Mouse (Mus musculus) lung, embryonic 16.5 days (tissue): Measurements from ENCODE around the gene Kcnj10. TPM values are rescaled to one million over a fixed set of nuclear protein-coding genes. Genes with fewer than 3 reads are reported as not detected.

Source experiments
- ATAC-seq: fragments of 200-750 bp; cut with Nextera tagmentation; 2 replicates; pipeline ENCODE4 v1.8.0; 2017; ENCODE audit warnings: low read depth, mild to moderate bottlenecking, moderate library complexity
- H3K27ac ChIP-seq: fragments of 300-500 bp; sonication (generic); 2 replicates; pipeline ENCODE4 v1.5.1; 2014; ENCODE audit warnings: mild to moderate bottlenecking, control low read depth, low read length
- H3K27me3 ChIP-seq: fragments of 300-500 bp; sonication (generic); 2 replicates; pipeline ENCODE4 v1.6.1; 2014; ENCODE audit warnings: low read depth, low read length, mixed read lengths; ENCODE audit not compliant: control insufficient read depth, insufficient read depth
- H3K36me3 ChIP-seq: fragments of 300-500 bp; sonication (generic); 2 replicates; pipeline ENCODE4 v1.6.1; 2014; ENCODE audit warnings: low read length; ENCODE audit not compliant: control insufficient read depth, insufficient read depth
- H3K4me1 ChIP-seq: fragments of 300-500 bp; sonication (generic); replicated peaks from 2 replicates; pipeline ENCODE4 v1.6.1; 2014; ENCODE audit warnings: low read length, mixed read lengths; ENCODE audit not compliant: control insufficient read depth, insufficient read depth
- H3K4me2 ChIP-seq: fragments of 300-500 bp; sonication (generic); 2 replicates; pipeline ENCODE4 v1.6.1; 2014; ENCODE audit warnings: low read depth, low read length, control low read depth
- H3K4me3 ChIP-seq: fragments of 300-500 bp; sonication (generic); 2 replicates; pipeline ENCODE4 v1.5.1; 2014; ENCODE audit warnings: mild to moderate bottlenecking, low read length, control low read depth
- H3K9ac ChIP-seq: fragments of 300-500 bp; sonication (generic); 2 replicates; pipeline ENCODE4 v1.6.1; 2014; ENCODE audit warnings: low read length, control low read depth
- H3K9me3 ChIP-seq: fragments of 300-500 bp; sonication (generic); 2 replicates; pipeline ENCODE4 v1.6.1; 2016; ENCODE audit warnings: low read length; ENCODE audit not compliant: control insufficient read depth
- WGBS: fragments of 180-500 bp; shearing (Covaris S2); extraction: QIAGEN DNeasy Blood & Tissue Kit; methylation state at CpG from one replicate; pipeline ENCODE4 v1.1.7; 2014; 5-methylcytosine and 5-hydroxymethylcytosine counted together
- polyA plus RNA-seq: library from polyadenylated mRNA; unstranded; fragments of >200 nt; fragmentation: Nextera tagmentation; extraction: Ambion mirVana; gene quantifications from 2 replicates; pipeline ENCODE4 v1.2.1, GENCODE M21; 2015

Kcnj10 gene
- polyA plus RNA-seq, 1 experiment from 2014 or later, result 0.20 TPM

DNA sequence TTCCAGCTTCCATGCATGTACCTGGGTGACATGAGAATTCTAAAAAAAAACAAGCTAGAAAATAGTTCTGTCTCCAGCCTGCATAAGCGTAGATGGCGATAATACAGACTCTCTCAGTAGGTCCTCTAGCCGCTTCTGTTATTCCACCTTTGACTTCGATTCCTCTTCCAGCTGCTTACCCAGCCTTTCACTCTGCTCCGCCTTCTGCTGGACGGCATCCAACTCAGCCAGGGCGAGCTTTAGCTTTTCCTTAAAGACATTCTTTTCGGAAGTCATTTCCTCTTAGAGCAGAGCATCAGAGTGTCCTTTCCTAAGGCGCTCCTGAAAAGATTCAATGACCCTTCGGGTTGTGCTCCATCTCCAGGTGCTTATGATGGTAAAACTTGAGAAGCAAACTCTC is 39.1 kb downstream of the Kcnj10 start:
- ATAC-seq, result no peak
- Histone ChIP-seq H3K27ac (no peak overlapping the region), H3K36me3 (peaks cover 14% of the 10 kb centered on the region), H3K4me3 (peak overlapping the region; percentile 4; the same call in 1 of the 2 replicates), H3K4me2 (peak overlapping the region; percentile 15; the same call in 1 of the 2 replicates), H3K27me3 (no peaks in the 10 kb centered on the region), H3K4me1 (peaks cover 26% of the 10 kb centered on the region), H3K9me3 (no peaks in the 10 kb centered on the region), H3K9ac (peak overlapping the region; percentile 25; the same call in 1 of the 2 replicates)
- 46% methylated on average over 10 of the region's 10 CpGs for WGBS

DNA sequence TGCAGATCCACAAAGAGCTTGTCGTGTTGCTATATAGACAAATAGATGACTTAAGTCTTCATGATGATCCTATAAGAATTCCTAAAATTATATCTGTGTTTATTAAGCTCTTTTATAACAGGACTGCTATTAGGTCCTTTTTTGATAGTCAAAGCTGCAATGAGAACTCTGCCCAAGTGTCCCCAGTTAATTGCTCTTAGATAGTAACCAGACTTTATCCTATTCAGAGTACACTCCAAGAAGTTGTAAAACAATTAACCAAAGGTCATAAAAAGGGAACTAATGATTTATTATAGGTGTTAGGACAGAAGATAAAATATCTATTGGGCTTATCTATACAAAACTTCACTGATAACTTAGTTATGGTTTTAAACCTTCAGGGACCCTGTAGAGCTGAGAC is 41.1 kb downstream of the Kcnj10 start:
- Histone ChIP-seq H3K9me3 (no peaks in the 10 kb centered on the region), H3K4me1 (peaks cover 21% of the 10 kb centered on the region), H3K9ac (no peak overlapping the region), H3K27me3 (no peaks in the 10 kb centered on the region), H3K4me3 (no peak overlapping the region), H3K36me3 (peaks cover 14% of the 10 kb centered on the region), H3K27ac (no peak overlapping the region), H3K4me2 (no peak overlapping the region)
- no peak for ATAC-seq
- WGBS, result 98% methylated on average over 1 of the region's 1 CpGs

DNA sequence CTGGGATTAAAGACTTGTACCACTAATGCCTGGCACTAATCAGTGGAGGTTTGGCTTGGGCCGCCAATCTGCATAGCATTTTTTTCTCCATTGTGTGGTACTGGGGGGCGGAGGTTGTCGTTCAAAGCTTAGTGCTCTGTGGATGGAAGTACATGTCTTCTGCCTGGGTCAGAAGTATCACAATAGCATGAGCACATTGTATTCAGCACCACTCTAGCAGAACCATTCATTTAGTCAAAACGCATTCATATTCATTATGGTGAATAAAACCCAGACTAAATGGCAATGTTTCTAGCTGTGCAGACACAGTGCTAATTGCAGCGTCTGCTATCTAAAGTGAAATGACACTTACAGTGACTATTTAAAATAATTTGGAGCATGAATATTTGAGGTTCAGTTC is 46.2 kb downstream of the Kcnj10 start:
- H3K9ac ChIP-seq, result no peak overlapping the region
- peaks cover 6% of the 10 kb centered on the region for H3K4me1 ChIP-seq
- WGBS, result 83% methylated on average over 5 of the region's 5 CpGs
- H3K27ac ChIP-seq, result no peak overlapping the region
- H3K4me3 ChIP-seq, result no peak overlapping the region
- no peaks in the 10 kb centered on the region for H3K27me3 ChIP-seq
- peaks cover 4% of the 10 kb centered on the region; the same call in 1 of the 2 replicates for H3K36me3 ChIP-seq
- H3K9me3 ChIP-seq, result no peaks in the 10 kb centered on the region
- no peak for ATAC-seq
- H3K4me2 ChIP-seq, result no peak overlapping the region

DNA sequence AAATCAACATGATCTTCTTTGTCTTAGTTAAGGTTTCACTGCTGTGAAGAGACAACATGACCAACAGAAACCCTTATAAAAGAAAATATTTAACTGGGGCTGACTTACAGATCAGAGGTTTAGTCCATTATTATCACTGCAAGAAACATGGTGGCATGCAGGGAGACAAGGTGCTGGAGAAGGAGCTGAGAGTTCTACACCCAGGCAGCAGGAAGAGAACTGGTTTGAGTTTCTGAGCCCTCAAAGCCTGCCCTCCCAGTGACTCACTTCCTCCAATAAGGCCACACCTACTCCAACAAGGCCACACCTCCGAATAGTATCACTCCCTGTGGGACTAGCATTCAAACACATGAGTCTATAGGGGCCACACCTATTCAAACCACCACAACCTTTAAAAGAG is 49.8 kb downstream of the Kcnj10 start:
- WGBS, result 55% methylated on average over 1 of the region's 1 CpGs
- Histone ChIP-seq H3K36me3 (no peaks in the 10 kb centered on the region), H3K27me3 (no peaks in the 10 kb centered on the region), H3K4me1 (peaks cover 6% of the 10 kb centered on the region), H3K4me3 (no peak overlapping the region), H3K9me3 (no peaks in the 10 kb centered on the region), H3K27ac (no peak overlapping the region), H3K9ac (no peak overlapping the region), H3K4me2 (no peak overlapping the region)
- ATAC-seq, result no peak

DNA sequence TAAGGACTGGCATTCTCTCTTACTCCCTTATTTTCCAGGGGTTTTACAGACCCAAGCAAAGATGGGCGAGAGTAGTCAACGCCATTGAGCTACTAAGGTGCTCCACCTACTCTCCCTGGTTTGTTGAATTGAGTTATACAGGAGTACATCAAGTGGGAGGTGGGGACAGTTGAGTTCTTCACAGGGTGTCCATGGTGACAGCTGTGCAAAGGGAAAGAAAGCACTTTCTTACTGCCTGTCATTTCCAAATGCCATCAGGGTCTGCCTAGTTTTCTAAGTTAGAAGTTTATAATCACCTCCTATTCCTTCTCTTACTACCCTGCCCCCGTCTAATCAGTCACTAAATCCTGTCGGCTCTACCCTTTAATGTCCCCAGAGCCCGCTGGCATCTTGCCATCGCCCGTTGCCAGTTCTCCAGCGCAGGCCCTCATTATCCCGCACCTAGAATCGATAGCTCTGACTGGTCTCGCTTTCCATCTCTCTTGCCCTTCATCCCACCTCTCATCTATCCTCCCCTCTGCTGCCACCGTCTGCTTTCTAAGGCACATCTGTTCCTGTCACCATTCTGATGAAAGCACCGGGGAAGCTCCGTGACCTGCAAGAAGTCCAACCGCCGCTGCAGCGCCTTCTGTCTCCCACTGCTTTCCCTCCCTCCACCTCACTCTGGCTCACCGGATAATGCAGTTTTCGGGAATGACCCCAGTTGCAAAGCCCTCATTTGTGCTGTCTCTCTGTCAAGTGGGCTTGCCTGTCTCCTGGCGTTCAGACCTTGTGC is 51.0 kb downstream of the Kcnj10 start:
- H3K4me3 ChIP-seq, result 0 out of 2 replicates have a peak overlapping the region, but pooled peaks have one; percentile 1
- WGBS, result 14% methylated on average over 20 of the region's 20 CpGs
- no peaks in the 10 kb centered on the region for H3K27me3 ChIP-seq
- no peak for ATAC-seq
- no peaks in the 10 kb centered on the region for H3K36me3 ChIP-seq
- peaks cover 7% of the 10 kb centered on the region for H3K4me1 ChIP-seq
- H3K9me3 ChIP-seq, result no peaks in the 10 kb centered on the region
- H3K9ac ChIP-seq, result no peak overlapping the region
- peak overlapping the region; percentile 38 for H3K4me2 ChIP-seq
- no peak overlapping the region for H3K27ac ChIP-seq

DNA sequence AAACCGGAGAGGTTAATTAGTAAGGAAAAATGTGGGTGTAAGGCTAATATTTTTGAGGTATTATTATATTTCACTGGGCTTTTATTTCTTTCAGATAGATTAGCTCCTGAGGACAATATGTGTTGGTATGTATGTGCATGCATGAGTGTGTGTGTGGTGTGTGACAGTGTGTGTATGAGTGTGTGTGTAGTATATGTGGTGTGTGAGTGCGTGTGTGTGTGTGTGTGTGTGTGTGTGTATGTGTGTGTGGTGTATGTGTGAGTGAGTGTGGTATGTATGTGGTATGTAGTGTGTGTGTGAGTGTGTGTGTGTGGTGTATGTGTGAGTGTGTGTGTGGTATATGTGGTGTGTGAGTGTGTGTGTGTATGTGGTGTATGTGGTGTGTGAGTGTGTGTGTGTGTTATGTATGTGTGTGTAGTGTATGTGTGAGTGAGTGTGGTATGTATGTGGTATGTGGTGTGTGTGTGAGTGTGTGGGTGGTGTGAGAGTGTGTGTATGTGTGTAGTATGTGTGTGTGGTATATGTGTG is 51.7 kb downstream of the Kcnj10 start:
- H3K9ac ChIP-seq, result no peak overlapping the region
- H3K4me1 ChIP-seq, result peaks cover 10% of the 10 kb centered on the region
- no peak for ATAC-seq
- no peaks in the 10 kb centered on the region for H3K27me3 ChIP-seq
- 75% methylated on average over 2 of the region's 2 CpGs for WGBS
- H3K9me3 ChIP-seq, result no peaks in the 10 kb centered on the region
- H3K4me2 ChIP-seq, result no peak overlapping the region
- H3K27ac ChIP-seq, result no peak overlapping the region
- no peaks in the 10 kb centered on the region for H3K36me3 ChIP-seq
- no peak overlapping the region for H3K4me3 ChIP-seq

DNA sequence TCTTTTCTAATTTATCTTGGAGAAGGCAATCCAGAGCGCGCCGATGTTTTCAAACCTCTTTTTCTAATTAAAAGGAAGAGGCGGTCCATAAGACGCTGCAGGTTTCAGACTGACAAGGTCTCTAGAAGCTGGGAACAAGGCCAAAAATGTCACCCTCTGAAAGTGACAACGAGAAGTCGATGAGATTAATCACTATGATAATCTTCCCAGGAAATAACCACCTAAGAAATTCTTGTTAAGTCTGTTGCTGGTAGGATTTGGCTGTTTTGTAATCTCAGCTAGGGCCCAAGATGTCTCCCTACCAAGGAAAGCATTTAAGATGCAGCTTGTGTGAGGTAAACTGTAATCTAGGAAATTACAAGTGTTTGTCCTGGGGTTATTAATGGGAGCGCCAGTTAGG is 52.7 kb downstream of the Kcnj10 start:
- Histone ChIP-seq H3K4me1 (peaks cover 11% of the 10 kb centered on the region), H3K9me3 (no peaks in the 10 kb centered on the region), H3K27me3 (no peaks in the 10 kb centered on the region), H3K4me3 (no peak overlapping the region), H3K4me2 (no peak overlapping the region), H3K36me3 (no peaks in the 10 kb centered on the region), H3K9ac (no peak overlapping the region), H3K27ac (no peak overlapping the region)
- 39% methylated on average over 8 of the region's 8 CpGs for WGBS
- ATAC-seq, result no peak

DNA sequence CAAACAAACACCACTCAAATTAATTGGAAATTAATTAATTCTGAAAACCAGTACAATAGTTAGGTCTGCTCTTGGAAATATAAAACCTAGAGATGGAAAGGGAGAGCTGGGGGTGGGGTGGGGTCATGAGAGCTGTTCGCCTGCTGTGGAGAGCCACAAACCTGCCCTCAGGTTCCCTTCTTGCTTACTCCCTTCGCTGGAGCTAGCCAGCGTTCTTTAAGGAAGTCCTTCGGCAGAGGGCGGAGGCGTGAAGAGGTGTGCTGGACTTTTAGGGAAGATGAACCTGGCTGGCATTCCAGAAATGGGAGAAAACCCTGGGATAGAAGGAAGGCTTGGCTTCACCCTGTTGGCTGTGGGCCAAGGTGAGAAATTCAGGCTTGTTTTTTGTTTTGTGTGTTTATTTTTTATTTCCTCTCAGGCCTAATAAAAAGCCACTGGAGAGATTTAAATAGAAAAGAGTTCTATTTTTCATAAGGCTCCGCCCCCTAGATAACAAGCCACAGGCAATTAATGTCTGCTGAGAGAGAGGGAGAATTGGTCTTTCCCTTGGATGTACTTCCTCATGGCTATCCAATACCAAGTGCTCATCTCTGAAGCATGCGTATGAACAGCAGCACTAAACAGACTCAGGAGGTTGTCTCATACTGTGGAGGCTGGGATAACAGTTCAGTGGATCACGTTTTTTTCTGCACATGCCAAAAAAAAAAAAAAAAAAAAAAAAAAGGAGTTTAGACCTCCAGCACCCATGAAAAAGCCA is 56.2 kb downstream of the Kcnj10 start:
- Histone ChIP-seq H3K4me2 (no peak overlapping the region), H3K9me3 (no peaks in the 10 kb centered on the region), H3K27ac (no peak overlapping the region), H3K4me1 (peaks cover 5% of the 10 kb centered on the region; the same call in 1 of the 2 replicates), H3K9ac (no peak overlapping the region), H3K4me3 (no peak overlapping the region), H3K27me3 (no peaks in the 10 kb centered on the region), H3K36me3 (no peaks in the 10 kb centered on the region)
- 33% methylated on average over 9 of the region's 9 CpGs for WGBS
- ATAC-seq, result peak; percentile 64; the same call in 1 of the 2 replicates

DNA sequence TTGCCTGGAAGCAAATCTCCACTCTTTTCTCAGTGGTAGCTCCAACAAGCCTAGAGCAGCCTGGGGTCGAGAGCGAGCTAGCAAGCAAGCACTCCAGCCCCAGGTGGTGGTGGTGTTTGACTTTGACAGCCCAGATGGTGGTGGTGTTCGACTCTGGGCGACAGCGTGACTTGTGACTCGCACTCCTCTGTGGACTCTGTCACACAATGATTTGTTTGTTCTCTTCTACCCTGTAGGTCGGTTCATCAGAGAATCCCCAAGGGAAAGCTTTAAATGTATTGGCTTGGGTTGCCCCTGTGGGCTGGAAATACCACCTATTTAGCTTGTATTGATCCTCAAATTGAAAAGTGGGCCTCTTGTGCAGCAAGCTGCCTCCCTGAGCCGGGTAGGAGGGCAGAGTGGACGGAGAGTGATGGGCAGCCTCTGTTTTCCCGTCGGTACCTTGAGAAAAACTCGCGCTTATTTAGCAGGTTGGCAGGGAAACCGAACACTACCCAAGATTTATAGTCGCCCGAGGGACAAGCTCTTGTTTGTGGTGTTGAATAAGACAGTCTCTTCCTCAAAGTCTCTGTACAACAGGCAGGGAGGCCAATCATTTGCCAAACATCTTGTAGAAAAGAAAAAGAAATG is 65.2 kb downstream of the Kcnj10 start:
- Histone ChIP-seq H3K4me3 (no peak overlapping the region), H3K36me3 (no peaks in the 10 kb centered on the region), H3K9ac (no peak overlapping the region), H3K4me2 (no peak overlapping the region), H3K27me3 (no peaks in the 10 kb centered on the region), H3K27ac (no peak overlapping the region), H3K9me3 (no peaks in the 10 kb centered on the region), H3K4me1 (no peaks in the 10 kb centered on the region)
- no peak for ATAC-seq
- WGBS, result 30% methylated on average over 16 of the region's 16 CpGs
